Mouse (Mus musculus): ENCODE measurements around the gene Ms4a4a.
"Not testable (repeated sequence)": the region's sequence is repeated elsewhere in the genome, so short reads cannot be mapped to it uniquely, and the experiment has no call there.

The Ms4a4a gene

GRCm38 (mm10) chr19:11431209-11431608 lies 55.9 kb downstream of the Ms4a4a start:
- not testable (repeated sequence) for DNase-seq (ENCODE audit: extremely low spot score, low read depth, low spot score)

- DNase-seq (ENCODE audit: extremely low spot score, low read depth, low spot score): no peak
Measured at GRCm38 (mm10) chr19:11435058-11435834, 59.9 kb downstream of the Ms4a4a start.
